Comparison of ENCODE assay signal across 9 mouse cellular contexts in genomic region chr8:122526526-122527170, GRCm38 (mm10). TPM values are rescaled to one million over a fixed set of nuclear protein-coding genes. Genes with fewer than 3 reads are reported as not detected.
DNase-seq lines count a peak whose midpoint lies in the region; ATAC-seq lines count a peak whose summit lies in the region.
"Had no signal": no experiment of that assay in that cellular context is flagged by ENCODE, and none has a peak within 500 bp of the region (broad histone marks: within the 10 kb centered on the region; RNA-seq: fewer than 3 reads in every experiment).

No protein-coding gene starts in this region.

- H3K36me3 ChIP-seq in heart, embryonic 12.5 days, result 0 out of 2 replicates have a peak, but pooled peaks cover 4% of the 10 kb centered on the region
- no peaks in the 10 kb centered on the region for H3K36me3 ChIP-seq in hindbrain, embryonic 11.5 days (ENCODE audit: control insufficient read depth, insufficient read depth, low read length)

- H3K9ac ChIP-seq in heart, embryonic 12.5 days, result peak overlapping the region; percentile 40
- H3K9ac ChIP-seq in hindbrain, embryonic 11.5 days (ENCODE audit: low read depth, low read length), result no peak overlapping the region

- no peaks in the 10 kb centered on the region for H3K9me3 ChIP-seq in heart, embryonic 12.5 days (replicated peaks)
- no peaks in the 10 kb centered on the region for H3K9me3 ChIP-seq in hindbrain, embryonic 11.5 days (ENCODE audit: control insufficient read depth, low read length)

- 32% methylated on average over 7 of the region's 7 CpGs for WGBS in heart, embryonic 12.5 days
- 59% methylated on average over 7 of the region's 7 CpGs for WGBS in hindbrain, embryonic 11.5 days

- H3K4me3 ChIP-seq in heart, embryonic 12.5 days, result no peak overlapping the region
- no peak overlapping the region for H3K4me3 ChIP-seq in hindbrain, embryonic 11.5 days (ENCODE audit: low read depth, low read length)

- H3K27ac ChIP-seq in heart, embryonic 12.5 days (ENCODE audit: poor library complexity, severe bottlenecking), result peak overlapping the region; percentile 89
- no peak overlapping the region for H3K27ac ChIP-seq in hindbrain, embryonic 11.5 days (ENCODE audit: low read depth, low read length)

- peak; percentile 47; the same call in 1 of the 2 replicates for ATAC-seq in heart, embryonic 12.5 days (ENCODE audit: insufficient number of reproducible peaks, low FRiP score)
- ATAC-seq in hindbrain, embryonic 11.5 days (ENCODE audit: low FRiP score), result no peak
- ATAC-seq: inflammation-experienced regulatory T-cells, adult 6 months had no signal

- DNase-seq in embryo, embryonic 10 days (ENCODE audit: low spot score), result peak; percentile 47
- no peak for DNase-seq in embryo, embryonic 9.5 days (ENCODE audit: extremely low spot score)
- DNase-seq in kidney, postnatal 14 days, result peak; percentile 78
- peak; percentile 56 for DNase-seq in lung, postnatal 14 days
- DNase-seq in hindbrain, embryonic 11.5 days (ENCODE audit: low spot score), result no peak
- DNase-seq in layer of hippocampus, postnatal 10 days (ENCODE audit: low spot score in 2 of 2), result no peak
- no peak for DNase-seq in cerebellum, adult 11 months

- H3K4me1 ChIP-seq in heart, embryonic 12.5 days (replicated peaks), result peaks cover 73% of the 10 kb centered on the region
- peaks cover 16% of the 10 kb centered on the region for H3K4me1 ChIP-seq in hindbrain, embryonic 11.5 days (replicated peaks; ENCODE audit: control insufficient read depth, insufficient read depth, low read length)

- H3K4me2 ChIP-seq in heart, embryonic 12.5 days, result peak overlapping the region; percentile 37
- no peak overlapping the region for H3K4me2 ChIP-seq in hindbrain, embryonic 11.5 days (replicated peaks; ENCODE audit: low read depth, low read length)

- no peaks in the 10 kb centered on the region for H3K27me3 ChIP-seq in heart, embryonic 12.5 days (replicated peaks)
- no peaks in the 10 kb centered on the region for H3K27me3 ChIP-seq in hindbrain, embryonic 11.5 days (ENCODE audit: control insufficient read depth, insufficient read depth, low read length)

RNA-seq across cellular contexts. Expression of gene Piezo1, which starts 24.5 kb away (rescaled TPM):
- polyA plus RNA-seq in heart, embryonic 12.5 days (2016; fragmentation: Nextera tagmentation; extraction: Ambion mirVana), result 25.5 and 27.8 TPM in 2 replicates
- 5.2 and 5.3 TPM in 2 replicates for polyA plus RNA-seq in hindbrain, embryonic 11.5 days (2014; fragmentation: Nextera tagmentation; extraction: Ambion mirVana)
- 1 to 10 TPM; 8.2 to 8.9 TPM for total RNA-seq in layer of hippocampus, postnatal 10 days (2021)

RNA-seq across cellular contexts. Expression of gene Cdt1, which starts 41.2 kb away (rescaled TPM):
- 36.9 and 38.9 TPM in 2 replicates for polyA plus RNA-seq in heart, embryonic 12.5 days (2016; fragmentation: Nextera tagmentation; extraction: Ambion mirVana)
- polyA plus RNA-seq in hindbrain, embryonic 11.5 days (2014; fragmentation: Nextera tagmentation; extraction: Ambion mirVana), result 19.8 and 21.3 TPM in 2 replicates
- total RNA-seq in layer of hippocampus, postnatal 10 days (2021), result 1 to 10 TPM; 3.0 to 5.0 TPM

RNA-seq across cellular contexts. Expression of gene Aprt, which starts 50.1 kb away (rescaled TPM):
- 209 and 232 TPM in 2 replicates for polyA plus RNA-seq in heart, embryonic 12.5 days (2016; fragmentation: Nextera tagmentation; extraction: Ambion mirVana)
- polyA plus RNA-seq in hindbrain, embryonic 11.5 days (2014; fragmentation: Nextera tagmentation; extraction: Ambion mirVana), result 194 and 206 TPM in 2 replicates
- 10 to 100 TPM; 91.6 to 94.0 TPM for total RNA-seq in layer of hippocampus, postnatal 10 days (2021)

RNA-seq across cellular contexts. Expression of gene Ctu2, which starts 50.7 kb away (rescaled TPM):
- polyA plus RNA-seq in heart, embryonic 12.5 days (2016; fragmentation: Nextera tagmentation; extraction: Ambion mirVana), result 30.0 and 31.1 TPM in 2 replicates
- polyA plus RNA-seq in hindbrain, embryonic 11.5 days (2014; fragmentation: Nextera tagmentation; extraction: Ambion mirVana), result 65.6 and 67.5 TPM in 2 replicates
- total RNA-seq in layer of hippocampus, postnatal 10 days (2021), result 10 to 100 TPM; 35.1 to 36.0 TPM

RNA-seq across cellular contexts. Expression of gene Rnf166, which starts 50.8 kb away (rescaled TPM):
- 33.7 and 39.7 TPM in 2 replicates for polyA plus RNA-seq in heart, embryonic 12.5 days (2016; fragmentation: Nextera tagmentation; extraction: Ambion mirVana)
- 24.2 and 27.6 TPM in 2 replicates for polyA plus RNA-seq in hindbrain, embryonic 11.5 days (2014; fragmentation: Nextera tagmentation; extraction: Ambion mirVana)
- 10 to 100 TPM; 19.7 to 23.5 TPM for total RNA-seq in layer of hippocampus, postnatal 10 days (2021)

Comparison
In these comparisons a context has a peak if more than half of its experiments do, and no peak if none do; other contexts are left out.
1. DNase-seq: peak in embryo, embryonic 10 days (single experiment), kidney, postnatal 14 days (single experiment) and lung, postnatal 14 days (single experiment); none in embryo, embryonic 9.5 days (single experiment), hindbrain, embryonic 11.5 days (single experiment), layer of hippocampus, postnatal 10 days (0 of 2) and cerebellum, adult 11 months (single experiment).